Mouse (Mus musculus) ES-Bruce4 (cell line): ENCODE results near the gene Dock11. TPM values are rescaled to one million over a fixed set of nuclear protein-coding genes. Genes with fewer than 3 reads are reported as not detected.

ENCODE experiments used
- H3K27ac ChIP-seq: 2 replicates; pipeline ENCODE4 v1.5.1; 2012; ENCODE audit warnings: low read length, inconsistent platforms; ENCODE audit not compliant: insufficient read depth
- H3K27me3 ChIP-seq: 2 replicates; pipeline ENCODE4 v1.6.1; 2012; ENCODE audit warnings: mild to moderate bottlenecking, low read length, inconsistent platforms; ENCODE audit not compliant: control insufficient read depth, poor library complexity, insufficient read depth, severe bottlenecking
- H3K36me3 ChIP-seq: 2 replicates; pipeline ENCODE4 v1.6.1; 2012; ENCODE audit warnings: inconsistent platforms, mild to moderate bottlenecking, low read length, moderate library complexity; ENCODE audit not compliant: control insufficient read depth, poor library complexity, insufficient read depth, severe bottlenecking
- H3K4me1 ChIP-seq: one replicate; pipeline ENCODE4 v1.8.1; 2011; ENCODE audit warnings: low read length; ENCODE audit not compliant: control insufficient read depth, insufficient read depth
- H3K4me3 ChIP-seq: 2 replicates; pipeline ENCODE4 v1.5.1; 2011; ENCODE audit warnings: low read depth, mild to moderate bottlenecking, low read length
- H3K9ac ChIP-seq: 2 replicates; pipeline ENCODE4 v1.6.1; 2012; ENCODE audit warnings: low read depth, mild to moderate bottlenecking, inconsistent platforms; ENCODE audit not compliant: poor library complexity, severe bottlenecking
- H3K9me3 ChIP-seq: replicated peaks from 2 replicates; pipeline ENCODE4 v1.6.1; 2012; ENCODE audit warnings: mild to moderate bottlenecking, low read length, inconsistent platforms; ENCODE audit not compliant: control insufficient read depth, poor library complexity, insufficient read depth, severe bottlenecking
- CTCF ChIP-seq: IDR thresholded peaks from one replicate; pipeline ENCODE4 v1.8.1; 2011; ENCODE audit warnings: low read depth, low read length
- EP300 ChIP-seq: IDR thresholded peaks from 2 replicates; pipeline ENCODE4 v1.6.1; 2011; ENCODE audit warnings: low read depth, low read length; ENCODE audit not compliant: insufficient read depth
- POLR2A ChIP-seq: IDR thresholded peaks from one replicate; pipeline ENCODE4 v1.8.1; 2011; ENCODE audit warnings: low read length; ENCODE audit not compliant: insufficient read depth
- polyA plus RNA-seq: library from polyadenylated mRNA; stranded (reverse); fragments of >200 nt; gene quantifications from 2 replicates; pipeline ENCODE4 v1.2.4, GENCODE M21; 2011; ENCODE audit warnings: low read depth; ENCODE audit not compliant: missing spikeins, insufficient read depth, insufficient read length

Dock11 gene
- polyA plus RNA-seq, 1 experiment = 54.7 TPM

DNA sequence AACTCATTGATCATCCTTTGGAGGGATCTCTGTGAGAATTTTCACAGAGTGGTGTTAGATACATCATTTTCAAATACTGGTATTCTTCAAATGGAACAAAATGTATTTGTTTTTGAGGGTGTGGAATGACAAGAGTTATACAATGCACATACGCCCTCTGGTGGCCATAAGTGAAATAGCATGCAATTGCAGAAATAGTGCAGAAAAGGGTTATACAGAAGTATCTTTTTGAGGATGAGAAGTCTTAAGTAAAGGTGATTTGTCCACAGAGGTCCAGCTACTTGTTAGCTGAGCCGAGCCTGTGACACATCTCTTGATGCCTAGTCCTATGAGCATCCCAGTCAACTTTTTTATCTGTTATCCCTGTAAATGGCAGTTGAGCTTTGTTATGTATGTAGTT is 108.4 kb downstream of the Dock11 start:
- Histone ChIP-seq H3K9me3 (no peaks in the 10 kb centered on the region), H3K27ac (no peak overlapping the region), H3K9ac (no peak overlapping the region), H3K4me3 (no peak overlapping the region), H3K27me3 (no peaks in the 10 kb centered on the region), H3K36me3 (no peaks in the 10 kb centered on the region), H3K4me1 (no peaks in the 10 kb centered on the region)
- TF ChIP-seq POLR2A = no peak
- no peak for TF ChIP-seq CTCF
- no peak for TF ChIP-seq EP300

DNA sequence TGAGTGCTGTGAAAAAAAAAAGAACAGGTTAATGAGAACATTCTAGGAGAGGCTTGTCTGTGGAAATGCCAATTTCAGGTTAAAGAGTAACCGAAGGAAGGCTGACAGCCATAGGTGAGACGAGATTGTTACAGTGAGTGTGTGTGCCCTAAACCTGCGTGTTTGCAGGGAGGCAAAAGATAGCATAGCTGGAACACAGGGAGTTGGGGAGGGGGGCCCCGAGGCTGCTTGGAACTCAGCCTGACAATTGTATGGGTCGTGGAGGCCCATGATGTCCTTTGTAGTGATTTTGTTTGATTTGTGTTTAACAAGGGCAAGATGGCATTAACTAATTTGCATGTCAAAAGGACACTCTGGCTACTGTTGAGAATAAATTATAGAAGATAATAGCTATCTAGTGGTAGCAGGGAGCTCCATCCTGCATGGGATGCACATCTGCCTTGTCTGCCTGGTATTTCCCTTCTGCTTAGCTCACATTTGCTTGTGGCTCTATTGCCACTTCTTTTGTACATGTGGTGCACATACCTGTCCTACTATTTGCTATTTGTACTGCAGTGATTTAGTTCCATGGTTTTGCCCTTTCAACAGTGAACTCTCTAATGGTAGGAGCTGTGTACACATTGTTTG is 109.3 kb downstream of the Dock11 start:
- Histone ChIP-seq H3K36me3 (no peaks in the 10 kb centered on the region), H3K4me1 (no peaks in the 10 kb centered on the region), H3K27me3 (no peaks in the 10 kb centered on the region), H3K9me3 (no peaks in the 10 kb centered on the region), H3K9ac (no peak overlapping the region), H3K4me3 (no peak overlapping the region), H3K27ac (no peak overlapping the region)
- TF ChIP-seq EP300 (no peak), CTCF (no peak), POLR2A (no peak)

DNA sequence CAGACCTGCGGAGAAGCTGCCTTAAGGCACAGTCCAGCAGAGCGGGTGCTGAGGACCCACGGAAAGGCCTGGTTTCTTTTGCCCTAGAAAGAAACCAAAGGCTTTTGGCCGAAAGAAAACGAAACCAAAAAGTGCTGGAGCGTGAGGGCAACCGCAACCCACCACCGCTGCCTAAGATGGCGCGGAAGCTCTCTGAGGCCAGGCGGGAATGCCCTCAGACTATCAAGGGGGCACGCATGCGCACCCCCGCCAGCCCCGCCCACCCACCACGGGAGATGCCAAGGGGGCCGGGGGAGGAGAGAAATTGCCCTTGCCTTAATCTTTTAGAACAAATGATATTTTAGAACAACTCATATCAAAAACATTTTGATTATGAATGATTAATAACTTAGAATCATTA is 137.0 kb downstream of the Dock11 start:
- Histone ChIP-seq H3K4me3 (peak overlapping the region; percentile 32; the same call in 1 of the 2 replicates), H3K9me3 (no peaks in the 10 kb centered on the region), H3K9ac (no peak overlapping the region), H3K4me1 (no peaks in the 10 kb centered on the region), H3K36me3 (no peaks in the 10 kb centered on the region), H3K27me3 (no peaks in the 10 kb centered on the region), H3K27ac (no peak overlapping the region)
- TF ChIP-seq POLR2A = no peak
- TF ChIP-seq CTCF = no peak
- no peak for TF ChIP-seq EP300

DNA sequence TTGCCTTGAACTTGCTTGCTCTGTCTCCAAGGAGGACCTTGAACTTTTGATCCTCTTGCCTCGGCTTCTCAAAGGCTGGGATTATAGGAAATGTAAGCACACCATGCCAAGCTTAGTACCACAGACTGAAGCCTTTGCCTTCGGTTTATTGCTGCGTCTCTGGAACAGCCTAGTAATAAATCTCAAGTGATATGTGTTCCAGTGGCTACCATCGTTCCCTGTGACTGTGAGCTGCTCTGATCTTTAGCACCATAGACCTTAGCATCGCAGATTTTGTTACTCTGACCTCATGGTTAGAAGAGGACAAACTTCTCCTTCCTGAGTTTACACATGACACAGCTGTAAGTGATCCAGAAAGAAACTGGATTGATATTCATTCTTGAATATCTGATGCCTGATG is 142.5 kb downstream of the Dock11 start:
- Histone ChIP-seq H3K4me3 (no peak overlapping the region), H3K9me3 (no peaks in the 10 kb centered on the region), H3K4me1 (no peaks in the 10 kb centered on the region), H3K27me3 (no peaks in the 10 kb centered on the region), H3K27ac (no peak overlapping the region), H3K36me3 (no peaks in the 10 kb centered on the region), H3K9ac (no peak overlapping the region)
- TF ChIP-seq CTCF (no peak), POLR2A (no peak), EP300 (no peak)

DNA sequence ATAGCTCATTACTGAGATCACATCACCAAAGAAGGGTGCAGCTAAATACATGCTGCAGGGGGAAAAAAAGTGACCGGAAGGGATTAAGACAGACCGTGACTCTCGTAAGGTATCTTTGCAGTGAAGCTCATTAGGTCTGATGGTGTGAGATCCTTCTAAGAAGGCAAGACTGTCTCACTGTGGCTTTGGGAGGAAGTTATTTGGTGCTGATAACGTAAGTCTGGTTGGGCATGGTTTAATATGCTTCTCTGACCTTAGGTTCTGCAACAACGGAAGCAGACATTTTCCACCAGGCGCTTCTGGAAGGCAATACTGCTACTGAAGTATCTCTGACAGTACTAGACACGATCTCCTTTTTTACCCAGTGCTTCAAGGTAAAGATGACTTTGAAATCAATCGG is 145.4 kb downstream of the Dock11 start:
- no peak overlapping the region for H3K27ac ChIP-seq
- H3K36me3 ChIP-seq = no peaks in the 10 kb centered on the region
- H3K4me1 ChIP-seq = no peaks in the 10 kb centered on the region
- H3K9me3 ChIP-seq = no peaks in the 10 kb centered on the region
- no peak overlapping the region for H3K9ac ChIP-seq
- TF ChIP-seq POLR2A = no peak
- no peak for TF ChIP-seq CTCF
- TF ChIP-seq EP300 = no peak
- H3K27me3 ChIP-seq = no peaks in the 10 kb centered on the region
- H3K4me3 ChIP-seq = no peak overlapping the region

DNA sequence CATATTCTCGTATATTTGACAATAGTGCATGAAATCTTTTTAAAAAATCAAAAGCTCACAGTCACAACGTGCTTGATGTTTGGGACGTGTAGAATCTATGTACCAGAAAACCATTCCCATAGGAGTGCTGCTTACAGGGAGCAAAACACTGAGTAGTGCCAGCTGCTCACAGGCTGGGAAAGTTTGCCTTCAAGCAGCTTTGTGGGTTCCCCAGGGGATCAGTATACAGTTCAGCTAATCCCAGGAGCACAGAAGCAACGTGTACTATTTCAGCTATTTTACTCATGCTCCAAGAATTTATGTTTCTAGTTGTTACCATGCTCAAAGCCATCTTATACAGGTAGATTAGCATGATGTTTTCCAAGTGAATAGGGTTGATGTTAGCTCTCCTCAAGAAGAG is 157.1 kb downstream of the Dock11 start:
- no peak overlapping the region for H3K27ac ChIP-seq
- no peaks in the 10 kb centered on the region for H3K36me3 ChIP-seq
- no peaks in the 10 kb centered on the region for H3K4me1 ChIP-seq
- H3K4me3 ChIP-seq = no peak overlapping the region
- TF ChIP-seq CTCF (no peak), EP300 (no peak), POLR2A (no peak)
- no peaks in the 10 kb centered on the region for H3K27me3 ChIP-seq
- no peak overlapping the region for H3K9ac ChIP-seq
- H3K9me3 ChIP-seq = no peaks in the 10 kb centered on the region
